Mouse (Mus musculus): ENCODE data around the gene Aspn.

- TF ChIP-seq POLR2A (IDR thresholded peaks at IDR 0.05; ENCODE audit: low read depth, low read length) = no peak
- no peak for TF ChIP-seq CTCF (conservative IDR thresholded peaks at IDR 0.05; ENCODE audit: insufficient read depth, insufficient read length, low read depth, low read length)
Observed at GRCm38 (mm10) chr13:49554519-49554918, 10.3 kb downstream of the Aspn start.
